Mouse (Mus musculus) neural tube, embryonic 11.5 days (tissue): Measurements from ENCODE around the gene Olfr1323. TPM values are rescaled to one million over a fixed set of nuclear protein-coding genes. Genes with fewer than 3 reads are reported as not detected.

Experiments
- ATAC-seq: fragments of 200-750 bp; cut with Nextera tagmentation; 2 replicates; pipeline ENCODE4 v1.8.0; 2017; ENCODE audit warnings: moderate number of reproducible peaks, mild to moderate bottlenecking, moderate TSS enrichment, moderate library complexity; ENCODE audit not compliant: insufficient read depth, low FRiP score, low TSS enrichment
- DNase-seq: peaks from one replicate; pipeline ENCODE4 v3.0.0-alpha.2; 2015; ENCODE audit warnings: low spot score
- H3K27ac ChIP-seq: fragments of 300-500 bp; sonication (generic); 2 replicates; pipeline ENCODE4 v1.5.1; 2014; ENCODE audit warnings: low read depth, mild to moderate bottlenecking, low read length
- H3K27me3 ChIP-seq: fragments of 300-500 bp; sonication (generic); 2 replicates; pipeline ENCODE4 v1.6.1; 2014; ENCODE audit warnings: mild to moderate bottlenecking, low read length, mixed read lengths; ENCODE audit not compliant: control insufficient read depth, insufficient read depth
- H3K36me3 ChIP-seq: fragments of 300-500 bp; sonication (generic); 2 replicates; pipeline ENCODE4 v1.6.1; 2014; ENCODE audit warnings: mild to moderate bottlenecking, low read length, moderate library complexity, mixed read lengths; ENCODE audit not compliant: control insufficient read depth, insufficient read depth
- H3K4me1 ChIP-seq: fragments of 300-500 bp; sonication (generic); 2 replicates; pipeline ENCODE4 v1.6.1; 2014; ENCODE audit warnings: low read length, mixed read lengths; ENCODE audit not compliant: control insufficient read depth, insufficient read depth
- H3K4me2 ChIP-seq: fragments of 300-500 bp; sonication (generic); 2 replicates; pipeline ENCODE4 v1.6.1; 2014; ENCODE audit warnings: low read depth, mild to moderate bottlenecking, moderate library complexity
- H3K4me3 ChIP-seq: fragments of 300-500 bp; sonication (generic); 2 replicates; pipeline ENCODE4 v1.5.1; 2014; ENCODE audit warnings: low read depth, low read length
- H3K9ac ChIP-seq: fragments of 300-500 bp; sonication (generic); 2 replicates; pipeline ENCODE4 v1.6.1; 2014; ENCODE audit warnings: mild to moderate bottlenecking, low read length
- H3K9me3 ChIP-seq: fragments of 300-500 bp; sonication (generic); 2 replicates; pipeline ENCODE4 v1.6.1; 2016; ENCODE audit warnings: low read length; ENCODE audit not compliant: control insufficient read depth
- WGBS: fragments of 180-500 bp; shearing (Covaris S2); extraction: QIAGEN DNeasy Blood & Tissue Kit; methylation state at CpG from one replicate; pipeline ENCODE4 v1.1.7; 2014; 5-methylcytosine and 5-hydroxymethylcytosine counted together
- polyA plus RNA-seq: library from polyadenylated mRNA; unstranded; fragments of >200 nt; fragmentation: Nextera tagmentation; extraction: Ambion mirVana; gene quantifications from 2 replicates; pipeline ENCODE4 v1.2.1, GENCODE M21; 2014

Gene Olfr1323
- not detected in 2 replicates for polyA plus RNA-seq

GRCm38 (mm10) chrX:50019259-50019658, at the start of gene Olfr1323:
Gene Olfr1323 (minus strand): TSS chrX:50019359.
- WGBS: 90% methylated on average over 1 of the region's 1 CpGs
- DNase-seq (no peak), ATAC-seq (no peak)
- Histone ChIP-seq H3K4me3 (no peak within 1 kb of the TSS), H3K36me3 (no peaks in the 10 kb centered on the region), H3K9ac (no peak within 1 kb of the TSS), H3K4me1 (no peaks in the 10 kb centered on the region), H3K4me2 (no peak within 1 kb of the TSS), H3K27ac (no peak within 1 kb of the TSS), H3K27me3 (no peaks in the 10 kb centered on the region), H3K9me3 (no peaks in the 10 kb centered on the region)

GRCm38 (mm10) chrX:50012242-50012641, 6.9 kb downstream of the Olfr1323 start:
- no peaks in the 10 kb centered on the region for H3K27me3 ChIP-seq
- WGBS: 51% methylated on average over 4 of the region's 4 CpGs
- no peak overlapping the region for H3K4me3 ChIP-seq
- H3K9ac ChIP-seq: no peak overlapping the region
- no peak for DNase-seq
- H3K4me2 ChIP-seq: no peak overlapping the region
- H3K4me1 ChIP-seq: no peaks in the 10 kb centered on the region
- no peaks in the 10 kb centered on the region for H3K36me3 ChIP-seq
- no peak overlapping the region for H3K27ac ChIP-seq
- no peak for ATAC-seq
- no peaks in the 10 kb centered on the region for H3K9me3 ChIP-seq

Other genes starting within 250 kb of the Olfr1323 start
- 1.5 and 2.0 TPM in 2 replicates for gene Igsf1, start 221.6 kb downstream of the Olfr1323 start, polyA plus RNA-seq
- gene Olfr1322, start 127.9 kb downstream of the Olfr1323 start, polyA plus RNA-seq: not detected in 2 replicates